Mouse (Mus musculus): Measurements from ENCODE around the gene Mpl.

Mpl gene

DNA sequence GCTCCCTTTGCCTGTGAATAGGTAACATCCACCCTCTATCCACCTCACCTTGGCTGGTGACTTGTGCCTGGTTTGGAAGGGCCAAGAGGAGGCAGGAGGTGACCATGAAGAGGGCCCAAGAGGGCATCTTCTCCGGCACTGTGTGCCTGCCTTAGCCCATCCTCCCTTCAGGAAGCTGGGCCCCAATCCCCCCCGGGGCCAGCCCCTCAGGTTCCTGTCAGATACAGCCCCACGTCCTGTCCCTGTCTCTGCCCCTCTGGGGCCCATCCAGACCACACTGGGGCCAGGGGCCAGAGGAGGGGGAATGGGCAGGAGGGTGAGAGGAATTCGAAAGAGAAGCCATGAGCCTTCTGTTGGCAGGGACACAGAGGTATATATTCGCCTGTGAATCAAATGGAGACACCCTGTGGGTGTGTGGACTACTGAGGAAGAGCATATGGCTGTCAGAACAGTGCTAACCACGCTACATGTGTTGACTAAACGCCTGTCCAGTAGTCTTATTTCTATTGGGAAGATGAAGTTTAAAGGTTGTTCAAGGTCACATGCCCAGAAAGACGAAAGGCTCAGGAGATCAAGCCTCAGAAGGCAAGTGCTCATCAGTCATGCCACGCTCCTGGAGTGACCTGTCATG, at the start of gene Mpl:
Gene Mpl (minus strand): TSS at position 169 of the 631 bp plus-strand sequence.
- in situ Hi-C loops (cut with MboI, MseI) = no loop called here

- in situ Hi-C loops (cut with MboI, MseI) = no loop called here
Measured at GRCm38 (mm10) chr4:118505551-118505950, 48.2 kb upstream of the Mpl start.

GRCm38 (mm10) chr4:118500792-118501191, 43.5 kb upstream of the Mpl start:
- in situ Hi-C loops (cut with MboI, MseI) = no loop called here

DNA sequence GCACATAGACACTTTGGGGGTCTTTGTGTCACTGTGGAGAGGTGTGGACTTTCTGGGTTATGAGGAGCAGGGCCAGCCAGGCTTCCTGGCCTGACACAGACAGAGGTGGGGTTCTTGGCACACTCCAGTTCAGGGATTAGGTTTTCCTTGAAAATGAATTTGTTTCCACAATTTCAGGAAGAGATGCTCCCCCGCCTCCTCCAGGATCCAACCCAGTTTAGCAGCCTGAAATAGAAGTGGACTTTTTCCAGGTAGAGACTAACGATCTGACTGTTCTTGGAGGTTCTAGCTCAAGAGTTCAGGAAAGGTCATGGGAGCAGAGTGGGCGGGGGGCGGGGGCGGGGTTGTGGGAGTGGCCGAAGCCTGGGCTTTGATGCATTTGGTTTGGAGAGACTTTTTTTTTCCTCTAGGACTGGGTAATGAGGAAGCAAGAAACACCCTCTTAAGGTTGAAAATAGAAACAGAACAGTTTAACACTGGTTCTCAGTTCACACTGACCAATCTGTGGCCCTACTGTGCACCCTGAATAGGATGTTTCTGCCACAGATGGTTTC, 42.9 kb upstream of the Mpl start:
- in situ Hi-C loops (cut with MboI, MseI) = no loop called here

DNA sequence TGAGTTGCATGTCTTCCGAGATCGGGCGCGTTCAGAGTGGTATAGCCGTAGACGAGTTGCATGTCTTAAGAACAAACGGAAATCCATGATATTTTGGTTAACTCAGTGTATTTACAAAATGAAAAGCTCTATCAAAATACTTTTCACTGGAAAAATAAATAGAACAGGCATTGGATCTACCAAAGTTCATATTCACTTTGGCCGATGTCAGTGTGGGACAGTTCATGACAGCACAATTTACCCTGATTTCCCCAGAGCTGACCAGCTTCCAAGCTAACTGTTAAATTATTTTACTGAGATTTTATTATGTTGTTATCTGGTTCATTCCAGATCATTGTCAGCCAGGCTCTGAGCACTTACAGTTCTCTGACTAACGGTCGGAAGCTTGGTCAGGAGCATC, 33.1 kb upstream of the Mpl start:
- in situ Hi-C loops (cut with MboI, MseI) = no loop called here

GRCm38 (mm10) chr4:118489717-118490132, 32.4 kb upstream of the Mpl start, which contains the start of gene Tie1:
Gene Tie1, minus strand, starts transcription at chr4:118490061.
- in situ Hi-C loops (cut with MboI, MseI) = no loop called here

GRCm38 (mm10) chr4:118476773-118477530, 19.6 kb upstream of the Mpl start:
- in situ Hi-C loops (cut with MboI, MseI) = no loop called here

DNA sequence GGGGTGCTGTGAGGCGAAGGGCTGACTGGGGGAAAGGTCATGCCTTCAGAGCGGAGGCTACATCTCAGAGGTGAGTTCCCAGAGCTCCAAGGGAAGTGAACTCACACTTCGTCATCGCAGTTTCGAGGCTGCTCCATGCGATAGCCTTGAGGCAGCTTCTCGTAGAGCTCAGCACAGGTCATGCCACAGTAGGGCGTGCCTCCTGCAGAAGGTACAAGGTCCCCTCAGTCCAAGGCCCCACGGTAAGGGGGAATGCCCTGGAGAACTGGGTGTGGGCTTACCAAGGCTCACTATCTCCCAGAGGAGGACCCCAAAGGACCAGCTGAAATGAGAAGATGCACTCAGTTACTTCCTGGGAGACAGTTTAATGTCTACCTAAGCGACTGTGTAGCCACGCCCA, 15.4 kb upstream of the Mpl start:
- in situ Hi-C loops (cut with MboI, MseI) = no loop called here

DNA sequence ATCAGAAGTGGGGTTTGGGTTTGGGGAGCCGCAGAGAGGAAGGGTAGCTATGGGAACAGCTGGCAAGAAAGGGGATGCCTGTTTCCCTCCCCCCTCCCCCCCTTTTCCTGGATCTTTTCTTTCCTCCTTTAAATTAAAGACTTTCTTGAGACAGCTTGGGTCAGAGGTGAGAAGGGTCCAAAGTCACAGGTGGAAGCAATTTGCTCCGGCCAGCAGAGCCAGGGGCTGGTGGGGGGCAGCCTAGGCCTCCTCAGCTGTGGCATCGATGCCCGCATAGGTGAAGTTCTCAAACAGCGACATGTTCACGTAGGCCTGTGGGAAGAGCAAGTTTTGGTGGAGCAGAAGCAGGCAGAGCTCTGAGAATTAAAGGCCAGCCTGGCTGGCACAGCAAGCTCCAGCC, 14.0 kb upstream of the Mpl start:
- in situ Hi-C loops (cut with MboI, MseI) = no loop called here

- in situ Hi-C loops (cut with MboI, MseI) = no loop called here
Measured at GRCm38 (mm10) chr4:118465697-118466163, 8.4 kb upstream of the Mpl start.

DNA sequence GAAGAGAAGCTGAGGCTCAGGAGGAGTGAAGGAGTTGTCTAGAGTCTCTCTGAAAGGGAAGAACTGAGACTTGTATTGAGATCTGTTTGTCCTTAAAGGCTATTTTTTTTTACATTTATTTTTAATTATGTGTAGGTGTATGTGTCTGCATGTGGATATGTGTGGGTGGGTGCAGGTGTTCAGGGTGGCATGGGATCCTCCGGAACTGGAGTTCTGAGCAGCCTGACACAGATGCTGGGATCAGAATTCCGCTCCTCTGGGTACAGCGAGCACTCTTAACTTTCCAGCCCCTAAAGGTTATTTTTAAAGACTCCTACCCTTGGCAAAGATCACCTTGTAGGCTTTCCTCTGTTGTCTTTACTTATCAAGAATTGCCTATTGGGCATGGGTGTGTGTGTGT, 7.6 kb upstream of the Mpl start:
- in situ Hi-C loops (cut with MboI, MseI) = no loop called here

- in situ Hi-C loops (cut with MboI, MseI) = no loop called here
Measured at GRCm38 (mm10) chr4:118446415-118447153, 10.7 kb downstream of the Mpl start.

DNA sequence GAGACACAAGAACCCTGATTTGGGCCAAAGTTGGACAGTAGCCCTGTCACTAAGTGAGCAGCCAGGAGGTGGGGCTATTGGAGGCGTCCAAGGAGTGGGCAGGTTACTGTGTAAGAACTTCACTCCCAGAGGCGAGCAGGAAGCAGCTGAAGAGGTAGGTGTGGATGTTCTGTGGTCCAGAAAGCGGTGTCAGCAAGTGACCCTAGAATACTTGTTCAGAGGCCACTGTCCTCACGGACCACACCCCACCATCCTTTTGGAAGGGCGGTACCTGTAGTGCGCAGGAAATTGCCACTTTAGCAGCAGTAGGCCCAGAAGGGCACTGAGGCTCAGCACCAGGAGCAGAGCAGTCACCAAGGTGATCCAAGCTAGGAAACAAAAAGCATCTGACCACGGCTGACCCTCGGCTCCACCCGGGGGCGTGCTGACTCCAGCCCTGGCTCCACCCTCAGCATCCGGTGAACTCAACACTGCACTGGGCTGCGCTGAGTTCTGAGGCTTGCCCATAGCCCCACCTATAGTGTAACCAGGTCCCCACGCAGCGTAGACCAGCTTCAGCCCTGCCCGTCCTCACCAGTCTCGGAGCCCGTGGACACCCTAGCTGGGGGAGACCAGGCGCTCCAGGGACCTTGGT, 11.4 kb downstream of the Mpl start:
- in situ Hi-C loops (cut with MboI, MseI) = no loop called here

DNA sequence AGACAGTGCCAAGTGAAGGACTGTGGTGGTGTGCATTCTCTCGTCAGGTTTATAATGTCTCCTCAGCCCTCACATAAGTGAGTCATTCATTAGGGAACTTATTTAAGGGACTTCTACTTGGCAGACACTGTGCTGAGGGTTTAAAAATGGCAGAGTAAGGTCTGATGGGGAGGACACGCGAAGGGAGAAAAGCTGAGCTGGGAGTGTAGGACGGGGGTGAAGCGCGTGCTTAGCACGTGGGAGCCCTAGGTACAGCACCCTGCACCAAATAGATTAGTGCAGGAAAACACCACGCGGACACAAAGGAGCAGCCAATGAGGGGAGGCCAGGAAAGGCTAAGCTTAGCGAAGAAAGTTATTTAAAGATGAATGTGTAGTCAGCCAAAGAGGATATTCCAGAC, 12.2 kb downstream of the Mpl start:
- in situ Hi-C loops (cut with MboI, MseI) = no loop called here

- in situ Hi-C loops (cut with MboI, MseI) = loop anchor here (10.0 kb wide), 1 partner anchor 263 kb away; no protein-coding TSS in a partner anchor
Measured at GRCm38 (mm10) chr4:118437829-118438253, 19.5 kb downstream of the Mpl start.

DNA sequence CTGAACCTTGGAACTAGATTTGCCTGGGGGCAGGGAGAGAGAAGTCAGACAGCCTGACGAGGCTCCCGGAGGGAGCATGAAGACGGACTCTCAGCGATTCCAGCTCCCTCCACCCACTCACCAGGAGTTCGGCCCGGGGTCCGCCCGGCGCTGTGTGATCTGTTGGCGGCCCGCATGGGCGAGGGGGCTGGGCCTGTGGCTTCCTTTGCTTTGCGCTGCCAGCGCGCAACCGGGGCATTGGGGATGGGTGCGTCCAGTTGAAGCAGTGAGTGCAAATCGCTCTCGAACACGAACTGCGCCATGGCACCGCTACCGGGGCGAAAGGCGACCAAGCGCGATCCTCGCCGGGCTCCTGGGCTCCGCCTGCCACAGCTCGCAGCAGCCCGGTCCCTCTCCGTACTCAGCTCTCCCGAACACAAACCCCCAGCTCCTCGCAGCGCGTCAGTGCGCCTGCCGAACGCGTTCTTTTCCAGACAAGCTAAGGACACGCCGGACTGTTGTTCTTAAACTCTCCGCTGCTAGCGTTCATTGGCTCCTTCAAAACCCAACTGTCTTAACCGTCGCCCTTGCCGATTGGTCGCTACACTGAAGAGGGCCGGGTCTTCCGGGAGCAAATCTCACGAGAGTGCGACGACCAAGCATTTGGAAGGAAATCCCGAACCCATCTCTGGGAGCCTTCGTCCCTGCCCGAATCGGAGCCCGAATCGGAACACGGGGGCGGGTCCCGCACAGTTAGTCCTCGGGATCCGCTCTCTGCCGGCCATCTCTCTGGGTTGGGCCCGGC, 20.3 kb downstream of the Mpl start, which contains the start of gene Cdc20:
Gene Cdc20 (minus strand): TSS at position 533 of the 784 bp plus-strand sequence.
- in situ Hi-C loops (cut with MboI, MseI) = loop anchor here (10.0 kb wide), 1 partner anchor 262 kb away; no protein-coding TSS in a partner anchor

GRCm38 (mm10) chr4:118432332-118432731, 25.0 kb downstream of the Mpl start:
- in situ Hi-C loops (cut with MboI, MseI) = loop anchor here (10.0 kb wide), 1 partner anchor 258 kb away; no protein-coding TSS in a partner anchor

- in situ Hi-C loops (cut with MboI, MseI) = no loop called here
Measured at GRCm38 (mm10) chr4:118429215-118429895, 28.0 kb downstream of the Mpl start.

- in situ Hi-C loops (cut with MboI, MseI) = no loop called here
Measured at GRCm38 (mm10) chr4:118428531-118429214, 28.6 kb downstream of the Mpl start.
